Mouse (Mus musculus) CD4-positive helper T cell, adult 2 months (primary cell): ENCODE measurements around the gene Dact1.

ENCODE experiments used
- DNase-seq: peaks from one replicate; pipeline ENCODE4 v3.0.0-alpha.2; 2012; ENCODE audit warnings: low read depth, missing footprints, low spot score

Dact1 gene

GRCm38 (mm10) chr12:71337025-71337582, 27.4 kb downstream of the Dact1 start:
- DNase-seq: no peak

DNA sequence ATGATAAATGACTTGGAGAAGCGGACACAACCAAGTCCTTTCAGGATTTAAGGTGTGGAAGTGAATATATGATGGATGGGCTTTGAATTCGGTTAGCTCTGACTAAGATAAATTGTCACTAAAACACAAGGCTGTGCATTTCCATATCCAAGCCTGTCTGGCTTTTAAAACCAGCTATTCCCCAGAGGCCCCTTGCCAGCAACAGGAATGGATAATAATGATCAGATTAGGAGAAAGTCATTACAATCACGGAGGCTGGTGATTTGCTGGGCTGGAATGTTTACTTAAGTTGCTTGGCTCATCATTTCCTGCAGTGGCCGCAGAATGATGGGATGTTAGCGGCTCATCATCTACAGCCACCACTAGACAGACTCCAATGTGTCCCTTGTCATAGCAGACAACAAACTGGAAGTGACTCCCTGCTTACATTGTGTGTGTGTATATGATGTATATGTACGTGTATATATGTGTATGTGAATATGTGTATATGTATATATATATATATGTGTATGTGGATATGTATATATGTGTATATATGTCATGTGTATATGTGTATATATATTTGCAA, 28.3 kb downstream of the Dact1 start:
- no peak for DNase-seq

- no peak for DNase-seq
Observed at GRCm38 (mm10) chr12:71339142-71339848, 29.6 kb downstream of the Dact1 start.

DNA sequence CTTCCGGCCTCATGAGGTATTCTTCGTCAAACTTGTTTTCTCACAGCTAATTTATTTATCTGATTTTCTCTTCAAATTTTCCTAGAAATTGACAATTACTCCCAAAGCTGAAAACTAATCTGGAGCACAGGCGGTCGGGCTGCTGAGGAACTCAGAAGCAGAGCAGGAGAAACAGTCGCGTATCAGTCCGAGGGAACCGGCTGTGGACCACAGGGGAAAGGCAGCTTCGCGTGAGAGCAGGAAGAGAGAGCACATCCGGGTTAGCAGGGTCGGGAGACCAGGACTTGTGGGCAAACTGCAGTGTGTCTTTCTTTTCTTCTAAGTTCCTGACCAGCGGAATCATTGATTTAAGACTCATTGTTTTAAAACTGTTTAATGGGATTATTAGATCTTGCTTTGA, 32.7 kb downstream of the Dact1 start:
- peak; percentile 11 for DNase-seq

DNA sequence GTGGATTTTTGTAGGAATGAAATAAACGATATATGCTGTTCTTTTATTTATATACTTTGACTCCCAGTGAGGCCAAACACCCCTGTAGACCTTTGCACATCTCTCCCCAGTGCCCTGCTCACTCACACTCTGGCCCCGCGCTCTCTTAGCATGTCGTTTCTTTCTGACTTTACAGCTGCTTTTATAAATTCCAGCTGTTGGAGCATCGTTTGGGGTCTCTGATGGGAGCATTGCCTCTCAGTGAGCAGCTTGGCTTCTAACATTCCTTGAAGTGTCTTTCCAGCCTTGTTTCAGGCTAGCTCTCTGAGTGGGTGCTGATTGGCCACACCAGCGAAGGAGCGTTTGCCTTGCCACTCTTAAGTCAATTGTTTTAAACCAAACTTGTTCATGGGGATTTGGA, 35.8 kb downstream of the Dact1 start:
- no peak for DNase-seq

DNA sequence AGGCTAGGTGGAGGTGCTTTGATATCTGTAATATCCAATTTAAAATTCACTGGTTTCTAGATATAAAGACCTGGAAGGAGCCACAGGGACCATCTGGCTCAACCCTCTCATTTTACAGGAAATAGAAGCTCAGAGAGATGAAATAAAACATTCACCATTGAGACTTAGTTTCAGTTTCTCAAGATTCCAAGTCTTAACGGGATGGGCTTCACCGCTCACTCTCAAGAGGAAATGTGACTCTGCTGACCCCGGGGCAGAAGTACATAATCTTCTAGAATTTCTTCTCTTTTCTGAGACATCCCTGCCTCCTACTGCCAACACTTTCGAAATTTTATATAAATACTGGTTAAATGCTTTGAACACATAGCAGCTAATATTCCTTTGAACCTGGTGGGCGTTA, 36.4 kb downstream of the Dact1 start:
- no peak for DNase-seq

GRCm38 (mm10) chr12:71348401-71348896, 38.8 kb downstream of the Dact1 start:
- no peak for DNase-seq

GRCm38 (mm10) chr12:71350077-71350476, 40.4 kb downstream of the Dact1 start:
- no peak for DNase-seq

DNA sequence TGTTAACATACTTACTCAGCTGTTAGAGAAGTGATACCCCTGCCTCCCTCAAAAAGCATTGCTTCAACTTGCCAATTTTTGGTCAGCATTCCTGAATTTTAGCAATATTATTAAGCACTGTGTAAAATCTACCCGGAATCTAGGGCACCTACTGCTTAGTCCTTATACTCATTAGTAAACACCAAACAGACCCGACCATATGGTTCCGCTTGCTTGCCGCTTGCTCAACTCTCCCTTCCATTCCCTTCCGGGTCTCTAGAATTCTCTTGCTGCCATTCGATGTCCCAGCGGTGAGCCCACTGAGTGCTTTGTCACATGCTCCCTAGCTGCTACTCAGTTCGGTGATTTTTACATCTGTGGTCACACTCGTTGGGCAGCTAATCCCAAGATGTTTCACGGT, 45.0 kb downstream of the Dact1 start:
- no peak for DNase-seq

- DNase-seq: no peak
Observed at GRCm38 (mm10) chr12:71355092-71355491, 45.4 kb downstream of the Dact1 start.

- no peak for DNase-seq
Observed at GRCm38 (mm10) chr12:71361616-71362015, 51.9 kb downstream of the Dact1 start.

DNA sequence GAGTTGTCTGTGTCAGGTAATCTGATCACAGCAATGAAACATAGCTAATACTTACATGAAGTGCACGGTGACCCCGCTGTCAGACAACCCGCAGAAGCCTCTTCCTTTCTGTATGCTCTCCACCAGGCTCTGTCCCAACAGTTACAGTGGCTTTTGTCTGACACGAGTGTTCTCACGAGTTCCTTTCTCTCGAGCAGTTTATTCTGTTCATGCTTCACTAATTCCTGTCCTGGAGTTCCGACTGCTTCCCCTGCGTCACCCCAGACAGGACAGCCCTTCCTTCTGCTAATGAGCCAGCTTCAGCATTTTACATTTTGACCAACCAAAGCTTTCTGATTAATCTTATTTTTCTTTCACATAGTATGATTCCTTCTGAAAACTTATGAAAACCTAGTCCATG, 52.7 kb downstream of the Dact1 start:
- DNase-seq: no peak

DNA sequence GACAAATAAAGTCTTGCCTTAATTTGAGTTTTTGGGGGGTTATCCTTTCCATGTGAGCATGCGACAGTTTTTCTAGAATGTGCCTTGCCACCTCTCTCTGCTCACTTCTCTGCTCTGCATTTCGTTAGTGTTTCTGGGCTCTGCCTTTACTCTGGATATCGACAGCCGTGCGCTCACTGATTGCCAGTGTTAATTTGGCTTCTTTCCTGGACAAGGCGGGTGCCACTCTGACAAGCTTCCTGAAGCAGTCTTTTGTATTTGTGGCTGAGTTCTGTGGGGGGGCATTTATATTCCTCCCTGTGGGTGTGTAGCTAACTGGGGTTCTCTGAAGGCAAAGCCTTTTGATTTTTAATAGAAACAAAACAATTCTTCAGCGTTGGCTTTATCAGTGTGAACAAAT, 54.4 kb downstream of the Dact1 start:
- no peak for DNase-seq

DNA sequence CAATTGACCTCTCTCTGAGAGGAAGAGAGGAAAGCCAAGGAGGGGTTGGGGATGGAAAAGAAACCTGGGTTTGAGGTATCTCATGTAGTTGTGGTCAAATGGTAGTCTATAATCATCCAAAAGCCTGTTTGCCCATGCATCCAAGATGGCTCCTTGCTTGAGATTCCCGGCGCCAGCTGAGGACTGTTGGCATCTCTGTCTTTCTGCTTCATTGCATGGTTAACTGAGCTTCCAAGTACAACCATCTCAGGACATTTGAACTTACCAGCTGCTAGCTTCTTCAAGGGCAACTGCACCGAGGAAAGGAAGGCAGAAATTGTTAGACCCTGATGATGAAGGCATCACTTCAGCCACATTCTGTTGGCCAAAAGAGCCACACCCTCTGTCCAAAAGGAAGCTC, 54.8 kb downstream of the Dact1 start:
- no peak for DNase-seq

GRCm38 (mm10) chr12:71365208-71365607, 55.5 kb downstream of the Dact1 start:
- DNase-seq: no peak

- DNase-seq: no peak
Observed at GRCm38 (mm10) chr12:71366175-71366574, 56.5 kb downstream of the Dact1 start.

GRCm38 (mm10) chr12:71368631-71369030, 58.9 kb downstream of the Dact1 start:
- DNase-seq: no peak
